Mouse (Mus musculus) neural tube, embryonic 12.5 days (tissue): ENCODE measurements around the gene Commd9. TPM values are rescaled to one million over a fixed set of nuclear protein-coding genes. Genes with fewer than 3 reads are reported as not detected.

Experiments used
- ATAC-seq: fragments of 200-750 bp; cut with Nextera tagmentation; 2 replicates; pipeline ENCODE4 v1.8.0; 2017; ENCODE audit warnings: low read depth, mild to moderate bottlenecking, moderate TSS enrichment, moderate library complexity; ENCODE audit not compliant: low FRiP score
- H3K27ac ChIP-seq: fragments of 300-500 bp; sonication (generic); 2 replicates; pipeline ENCODE4 v1.5.1; 2016
- H3K27me3 ChIP-seq: fragments of 300-500 bp; sonication (generic); replicated peaks from 2 replicates; pipeline ENCODE4 v1.6.1; 2016; ENCODE audit warnings: mild to moderate bottlenecking
- H3K36me3 ChIP-seq: fragments of 300-500 bp; sonication (generic); 2 replicates; pipeline ENCODE4 v1.6.1; 2016; ENCODE audit warnings: mild to moderate bottlenecking
- H3K4me1 ChIP-seq: fragments of 300-500 bp; sonication (generic); 2 replicates; pipeline ENCODE4 v1.6.1; 2016
- H3K4me2 ChIP-seq: fragments of 300-500 bp; sonication (generic); replicated peaks from 2 replicates; pipeline ENCODE4 v1.6.1; 2016; ENCODE audit warnings: mild to moderate bottlenecking
- H3K4me3 ChIP-seq: fragments of 300-500 bp; sonication (generic); 2 replicates; pipeline ENCODE4 v1.5.1; 2016
- H3K9ac ChIP-seq: fragments of 300-500 bp; sonication (generic); 2 replicates; pipeline ENCODE4 v1.6.1; 2016; ENCODE audit warnings: mild to moderate bottlenecking
- H3K9me3 ChIP-seq: fragments of 300-500 bp; sonication (generic); 2 replicates; pipeline ENCODE4 v1.6.1; 2016; ENCODE audit warnings: mild to moderate bottlenecking
- WGBS: fragments of 180-500 bp; shearing (Covaris S2); methylation state at CpG from one replicate; pipeline ENCODE4 v1.1.7; 2016; 5-methylcytosine and 5-hydroxymethylcytosine counted together
- polyA plus RNA-seq: library from polyadenylated mRNA; unstranded; fragments of >200 nt; fragmentation: Nextera tagmentation; extraction: Ambion mirVana; gene quantifications from 2 replicates; pipeline ENCODE4 v1.2.1, GENCODE M21; 2016

The Commd9 gene
- polyA plus RNA-seq, 1 experiment from 2014 or later, result 83.0 TPM

DNA sequence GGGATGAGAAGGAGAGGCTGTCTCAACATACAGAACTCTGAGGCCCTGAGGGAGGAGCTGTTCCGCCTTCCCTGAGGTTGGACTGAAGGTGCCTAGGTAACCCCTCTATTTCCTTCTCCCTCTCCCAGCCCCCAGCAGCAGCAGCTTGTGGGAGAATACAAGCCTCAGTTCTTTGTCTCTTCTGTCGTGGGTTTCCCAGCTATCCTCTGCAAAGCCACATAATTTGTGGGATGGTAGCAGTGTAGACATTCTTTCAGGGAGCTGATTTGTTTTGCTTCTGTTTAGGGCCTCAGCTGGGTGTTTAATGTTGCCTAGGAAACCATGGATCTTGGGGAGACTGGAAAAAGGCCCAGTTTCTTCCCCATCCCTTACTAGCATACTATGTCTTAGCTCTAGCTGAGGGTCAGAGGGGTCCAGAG is 34.1 kb downstream of the Commd9 start:
- Histone ChIP-seq H3K9ac (no peak overlapping the region), H3K4me2 (no peak overlapping the region), H3K27me3 (no peaks in the 10 kb centered on the region), H3K4me3 (no peak overlapping the region), H3K9me3 (no peaks in the 10 kb centered on the region), H3K4me1 (peaks cover 10% of the 10 kb centered on the region; the same call in 1 of the 2 replicates), H3K27ac (peak overlapping the region; percentile 53; the same call in 1 of the 2 replicates), H3K36me3 (no peaks in the 10 kb centered on the region)
- WGBS, result 24% methylated on average over 2 of the region's 2 CpGs
- peak; percentile 83 for ATAC-seq

DNA sequence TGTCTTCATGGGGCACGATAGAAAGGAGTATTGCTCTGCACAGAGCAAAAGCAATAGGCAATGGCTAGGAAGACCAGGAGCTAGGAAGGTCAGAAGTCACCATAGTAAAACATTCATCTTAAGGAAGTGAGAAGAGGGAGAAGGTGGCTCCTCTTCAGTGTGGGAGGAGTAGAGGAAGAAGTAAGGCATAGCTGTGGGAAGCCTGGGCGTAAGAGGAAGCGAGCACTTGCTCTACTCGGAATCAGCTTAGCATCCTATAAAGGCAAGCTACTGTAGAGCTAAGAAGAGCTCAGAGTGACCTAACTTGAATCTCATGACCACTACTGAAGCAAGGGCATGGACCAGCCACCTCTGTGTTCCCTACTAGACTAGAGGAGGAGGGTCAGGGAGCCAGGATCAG is 36.3 kb downstream of the Commd9 start:
- H3K9ac ChIP-seq, result no peak overlapping the region
- H3K36me3 ChIP-seq, result no peaks in the 10 kb centered on the region
- no peak overlapping the region for H3K4me2 ChIP-seq
- peaks cover 10% of the 10 kb centered on the region; the same call in 1 of the 2 replicates for H3K4me1 ChIP-seq
- no peak for ATAC-seq
- H3K27me3 ChIP-seq, result no peaks in the 10 kb centered on the region
- no peaks in the 10 kb centered on the region for H3K9me3 ChIP-seq
- H3K27ac ChIP-seq, result no peak overlapping the region
- 89% methylated on average over 4 of the region's 4 CpGs for WGBS
- H3K4me3 ChIP-seq, result no peak overlapping the region

DNA sequence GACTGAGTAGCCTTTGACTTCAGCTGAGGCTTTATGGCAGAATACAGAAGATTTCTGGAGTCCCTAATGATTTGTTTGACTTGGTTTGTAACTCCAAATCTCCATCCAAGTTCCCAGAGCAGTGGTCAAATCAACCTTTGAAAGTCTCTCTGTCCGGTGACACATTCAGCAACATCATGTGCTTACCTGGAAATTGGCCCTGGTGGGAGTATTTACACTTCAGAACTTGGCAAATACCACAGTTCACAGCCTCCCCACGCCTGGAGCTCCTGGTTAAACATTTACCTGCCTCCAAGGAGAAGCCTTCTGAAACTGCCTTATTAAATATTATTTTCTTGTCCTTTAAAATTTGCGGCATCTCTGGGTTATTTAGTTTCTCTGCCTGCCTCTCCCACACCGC is 37.1 kb downstream of the Commd9 start:
- no peaks in the 10 kb centered on the region for H3K27me3 ChIP-seq
- no peak overlapping the region for H3K9ac ChIP-seq
- WGBS, result 82% methylated on average over 4 of the region's 4 CpGs
- no peaks in the 10 kb centered on the region for H3K36me3 ChIP-seq
- no peak overlapping the region for H3K27ac ChIP-seq
- H3K9me3 ChIP-seq, result no peaks in the 10 kb centered on the region
- no peak overlapping the region for H3K4me2 ChIP-seq
- H3K4me1 ChIP-seq, result peaks cover 10% of the 10 kb centered on the region; the same call in 1 of the 2 replicates
- H3K4me3 ChIP-seq, result no peak overlapping the region
- ATAC-seq, result no peak

DNA sequence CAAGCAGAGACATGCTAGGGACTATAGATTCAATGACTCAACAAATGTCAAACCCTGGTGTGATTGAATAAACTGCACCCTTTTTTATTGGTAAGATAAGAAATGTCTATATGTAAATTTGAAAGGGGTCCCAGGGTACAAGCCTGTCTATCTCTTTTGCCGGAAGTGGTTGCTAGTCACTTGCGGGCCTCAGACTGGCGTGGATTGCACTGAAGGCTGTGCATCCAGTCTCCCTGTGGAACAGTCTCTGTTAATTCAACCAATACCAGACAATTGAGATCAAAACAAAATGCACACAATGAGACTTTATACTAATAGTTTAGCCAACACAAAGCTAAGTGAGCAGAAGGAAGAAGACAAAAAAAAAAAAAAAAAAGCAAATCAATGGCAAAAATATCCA is 39.1 kb downstream of the Commd9 start:
- Histone ChIP-seq H3K9ac (no peak overlapping the region), H3K4me3 (no peak overlapping the region), H3K27me3 (no peaks in the 10 kb centered on the region), H3K36me3 (no peaks in the 10 kb centered on the region), H3K9me3 (no peaks in the 10 kb centered on the region), H3K4me2 (no peak overlapping the region), H3K4me1 (peaks cover 5% of the 10 kb centered on the region; the same call in 1 of the 2 replicates), H3K27ac (no peak overlapping the region)
- no peak for ATAC-seq
- 81% methylated on average over 3 of the region's 3 CpGs for WGBS

DNA sequence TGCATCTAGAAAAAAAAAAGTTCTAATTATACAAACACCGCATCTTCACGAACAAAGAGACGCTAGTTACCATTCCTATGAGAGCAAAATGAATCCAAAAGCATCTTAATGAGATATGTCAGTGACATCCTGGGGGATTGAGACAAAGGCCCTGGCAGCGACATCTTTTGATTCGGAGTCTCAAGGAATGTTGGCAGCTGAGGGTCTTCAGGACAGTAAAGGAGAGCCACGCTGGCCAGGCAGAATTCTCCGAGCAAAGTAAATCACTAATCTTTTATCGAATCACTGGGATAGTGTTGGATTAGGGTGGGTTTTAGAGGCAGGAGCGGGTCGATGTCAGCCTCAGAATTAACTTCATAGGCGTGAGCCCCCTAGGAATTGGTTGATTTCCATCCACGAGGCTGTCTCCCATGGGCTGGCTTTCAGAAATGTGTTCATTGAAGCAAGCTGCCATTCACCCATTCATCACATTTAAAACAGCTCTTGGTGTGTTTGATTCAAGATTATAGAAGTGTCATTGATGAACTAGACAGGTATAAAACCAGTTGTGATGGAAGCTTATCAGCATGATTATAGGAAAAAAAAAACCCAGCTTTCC is 39.6 kb downstream of the Commd9 start:
- WGBS, result 70% methylated on average over 12 of the region's 12 CpGs
- peaks cover under 1% of the 10 kb centered on the region; the same call in 1 of the 2 replicates for H3K4me1 ChIP-seq
- no peak for ATAC-seq
- no peak overlapping the region for H3K27ac ChIP-seq
- H3K9me3 ChIP-seq, result no peaks in the 10 kb centered on the region
- no peaks in the 10 kb centered on the region for H3K36me3 ChIP-seq
- no peaks in the 10 kb centered on the region for H3K27me3 ChIP-seq
- no peak overlapping the region for H3K4me3 ChIP-seq
- no peak overlapping the region for H3K4me2 ChIP-seq
- no peak overlapping the region for H3K9ac ChIP-seq

DNA sequence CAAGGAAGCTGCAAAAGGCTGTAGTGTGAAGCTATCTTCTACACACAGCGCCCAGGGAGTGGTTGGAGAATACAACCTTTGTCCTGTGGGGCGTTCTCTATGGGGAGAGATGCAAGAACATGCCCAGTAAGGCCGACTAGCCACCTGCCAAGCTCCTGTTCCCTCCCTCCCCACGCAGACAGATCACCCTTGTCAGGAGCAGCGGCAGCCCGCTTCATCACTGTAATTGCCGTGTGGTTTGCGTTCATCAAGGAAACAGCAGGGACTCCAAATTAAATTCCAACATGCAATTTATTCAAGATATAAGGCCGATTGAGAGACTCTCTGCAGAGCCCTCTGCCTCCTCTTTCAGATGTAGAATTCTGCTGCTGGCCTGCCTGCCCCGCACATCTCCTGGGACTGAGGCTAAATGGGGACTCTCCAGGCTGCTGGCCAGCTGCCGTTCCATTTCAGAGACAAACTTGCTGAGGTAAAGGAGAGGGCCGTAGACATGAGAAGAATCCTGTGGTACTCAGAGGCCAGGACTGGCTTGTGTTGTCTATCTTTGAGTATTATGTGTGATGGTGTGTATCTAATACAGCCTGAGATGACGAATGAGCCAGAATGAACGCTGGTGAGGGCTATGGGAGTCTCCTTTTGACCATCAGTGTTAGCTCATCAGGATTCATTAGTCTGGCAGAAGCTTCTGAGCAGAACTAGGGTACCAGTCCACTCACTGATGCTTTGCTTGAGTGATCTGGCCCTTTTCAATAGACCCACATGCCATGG is 46.3 kb downstream of the Commd9 start:
- H3K4me1 ChIP-seq, result 0 out of 2 replicates have a peak, but pooled peaks cover 2% of the 10 kb centered on the region
- ATAC-seq, result 0 out of 2 replicates have a peak, but pooled peaks have one; percentile 21
- no peaks in the 10 kb centered on the region for H3K36me3 ChIP-seq
- H3K4me3 ChIP-seq, result no peak overlapping the region
- 74% methylated on average over 14 of the region's 14 CpGs for WGBS
- no peak overlapping the region for H3K4me2 ChIP-seq
- H3K27me3 ChIP-seq, result no peaks in the 10 kb centered on the region
- H3K27ac ChIP-seq, result no peak overlapping the region
- no peaks in the 10 kb centered on the region for H3K9me3 ChIP-seq
- H3K9ac ChIP-seq, result no peak overlapping the region

DNA sequence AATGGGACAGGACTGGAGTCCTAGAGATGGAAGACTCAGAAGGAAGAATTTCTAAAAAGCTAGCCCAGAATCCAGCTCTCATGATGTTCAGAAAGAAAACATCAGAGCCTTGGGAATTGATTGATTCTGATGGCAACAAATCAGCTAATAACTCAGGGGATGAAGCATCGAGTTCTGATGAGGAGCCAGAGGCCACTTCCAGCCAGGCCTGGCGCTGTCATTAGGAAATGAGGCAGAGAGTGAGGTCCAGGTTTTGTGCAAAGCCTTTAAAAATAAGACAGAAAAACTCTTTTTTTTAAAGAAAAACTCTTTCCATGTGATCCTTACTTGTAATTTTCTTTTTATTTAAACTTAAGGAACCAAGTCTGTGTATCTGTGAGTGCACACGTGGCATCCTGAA is 47.3 kb downstream of the Commd9 start:
- no peak for ATAC-seq
- WGBS, result 84% methylated on average over 3 of the region's 3 CpGs
- no peak overlapping the region for H3K27ac ChIP-seq

DNA sequence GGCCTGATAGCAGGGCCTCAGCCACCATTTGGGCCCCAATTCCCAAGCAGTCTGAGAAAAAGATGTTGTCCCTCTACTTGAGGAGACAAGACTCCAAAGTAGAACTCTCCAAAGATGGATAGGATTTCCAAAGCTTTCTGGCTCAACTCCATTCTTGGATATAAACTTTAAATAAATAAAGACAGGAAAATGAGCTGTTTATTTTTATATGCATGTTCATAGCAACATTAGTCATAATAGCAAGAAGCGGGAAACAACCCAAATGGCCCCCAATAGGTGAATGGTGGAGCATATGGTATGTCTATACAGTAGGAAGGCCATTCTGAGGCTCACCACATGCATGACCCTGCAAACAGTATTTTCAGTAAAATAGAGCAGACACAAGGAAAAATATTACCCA is 49.0 kb downstream of the Commd9 start:
- Histone ChIP-seq H3K27me3 (no peaks in the 10 kb centered on the region), H3K36me3 (no peaks in the 10 kb centered on the region), H3K27ac (no peak overlapping the region), H3K4me3 (no peak overlapping the region), H3K4me2 (no peak overlapping the region), H3K9me3 (no peaks in the 10 kb centered on the region), H3K9ac (no peak overlapping the region), H3K4me1 (0 out of 2 replicates have a peak, but pooled peaks cover 2% of the 10 kb centered on the region)
- ATAC-seq, result no peak
- 89% methylated on average over 1 of the region's 1 CpGs for WGBS

More for the DNA sequence above, 47.3 kb downstream of the Commd9 start:
- no peak overlapping the region for H3K4me3 ChIP-seq
- no peaks in the 10 kb centered on the region for H3K27me3 ChIP-seq
- 0 out of 2 replicates have a peak, but pooled peaks cover 2% of the 10 kb centered on the region for H3K4me1 ChIP-seq
- H3K9me3 ChIP-seq, result no peaks in the 10 kb centered on the region
- no peak overlapping the region for H3K4me2 ChIP-seq
- no peak overlapping the region for H3K9ac ChIP-seq
- no peaks in the 10 kb centered on the region for H3K36me3 ChIP-seq

DNA sequence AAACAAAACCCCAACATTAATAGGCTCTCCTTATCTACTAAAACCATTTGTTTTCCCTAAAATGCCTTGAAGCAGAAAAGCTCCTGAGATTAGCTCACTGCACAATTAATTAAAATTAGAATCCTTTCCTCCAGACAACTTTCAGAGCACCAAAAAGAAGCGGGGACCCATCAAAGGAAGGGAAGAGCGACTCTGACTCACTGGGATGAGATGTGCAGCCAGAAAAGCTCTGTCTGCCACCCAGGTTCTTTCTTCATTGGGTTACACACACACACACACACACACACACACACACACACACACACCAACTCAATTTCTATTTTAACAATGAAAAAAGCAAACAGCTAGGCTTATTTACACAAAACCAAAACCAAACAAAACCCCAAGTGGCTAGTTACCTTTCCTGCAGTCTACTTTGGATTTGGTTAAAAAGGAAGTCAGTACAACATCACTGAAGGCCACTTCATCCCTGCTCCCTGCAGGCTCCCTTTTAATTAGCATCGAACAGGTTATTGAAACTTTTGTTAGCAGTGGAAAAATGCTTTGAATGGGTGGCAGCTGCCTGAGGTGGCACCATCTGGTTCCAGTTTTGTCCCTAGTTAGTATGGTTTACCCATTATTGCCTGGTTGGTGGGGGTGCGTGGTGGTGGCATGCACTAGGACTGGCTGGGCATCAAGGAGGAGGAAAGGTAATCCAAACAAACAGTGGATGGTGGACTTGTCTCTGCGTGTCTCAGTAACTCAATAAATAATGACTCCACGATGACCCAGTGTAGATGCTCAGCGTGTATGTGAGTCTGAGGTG is 64.9 kb downstream of the Commd9 start:
- no peak overlapping the region for H3K9ac ChIP-seq
- 81% methylated on average over 7 of the region's 7 CpGs for WGBS
- ATAC-seq, result no peak
- H3K9me3 ChIP-seq, result no peaks in the 10 kb centered on the region
- H3K4me3 ChIP-seq, result no peak overlapping the region
- H3K4me2 ChIP-seq, result no peak overlapping the region
- H3K27me3 ChIP-seq, result no peaks in the 10 kb centered on the region
- peaks cover 33% of the 10 kb centered on the region for H3K36me3 ChIP-seq
- H3K4me1 ChIP-seq, result peaks cover 6% of the 10 kb centered on the region
- no peak overlapping the region for H3K27ac ChIP-seq

Other genes starting within 250 kb of the Commd9 start
- 0.10 TPM in 2 replicates for gene Rag1, start 236.7 kb upstream of the Commd9 start, polyA plus RNA-seq
- 55.7 and 63.8 TPM in 2 replicates for gene B230118H07Rik, start 236.7 kb upstream of the Commd9 start, polyA plus RNA-seq
- gene Traf6, start 207.8 kb upstream of the Commd9 start, polyA plus RNA-seq, result 11.5 and 13.7 TPM in 2 replicates
- 8.5 and 9.4 TPM in 2 replicates for gene Prr5l, start 3.2 kb upstream of the Commd9 start, polyA plus RNA-seq